Mouse (Mus musculus) liver, embryonic 16.5 days (tissue): Measurements from ENCODE around the gene Dusp27. TPM values are rescaled to one million over a fixed set of nuclear protein-coding genes. Genes with fewer than 3 reads are reported as not detected.

ENCODE experiments used
- ATAC-seq: fragments of 200-750 bp; cut with Nextera tagmentation; 2 replicates; pipeline ENCODE4 v1.8.0; 2017; ENCODE audit warnings: low read depth, mild to moderate bottlenecking, moderate number of reproducible peaks, moderate library complexity
- H3K27ac ChIP-seq: fragments of 300-500 bp; sonication (generic); 2 replicates; pipeline ENCODE4 v1.5.1; 2014; ENCODE audit warnings: mild to moderate bottlenecking, low read length
- H3K27me3 ChIP-seq: fragments of 300-500 bp; sonication (generic); 2 replicates; pipeline ENCODE4 v1.6.1; 2014; ENCODE audit warnings: low read depth, low read length, mixed read lengths; ENCODE audit not compliant: control insufficient read depth, insufficient read depth
- H3K36me3 ChIP-seq: fragments of 300-500 bp; sonication (generic); 2 replicates; pipeline ENCODE4 v1.6.1; 2014; ENCODE audit warnings: mild to moderate bottlenecking; ENCODE audit not compliant: control insufficient read depth, insufficient read depth
- H3K4me1 ChIP-seq: fragments of 300-500 bp; sonication (generic); 2 replicates; pipeline ENCODE4 v1.6.1; 2014; ENCODE audit warnings: low read depth, low read length, mixed read lengths; ENCODE audit not compliant: control insufficient read depth
- H3K4me2 ChIP-seq: fragments of 300-500 bp; sonication (generic); 2 replicates; pipeline ENCODE4 v1.6.1; 2014; ENCODE audit warnings: low read depth, low read length, mixed read lengths
- H3K4me3 ChIP-seq: fragments of 300-500 bp; sonication (generic); 2 replicates; pipeline ENCODE4 v1.5.1; 2014; ENCODE audit warnings: low read depth, mild to moderate bottlenecking, low read length
- H3K9ac ChIP-seq: fragments of 300-500 bp; sonication (generic); 2 replicates; pipeline ENCODE4 v1.6.1; 2014; ENCODE audit warnings: low read depth, low read length
- H3K9me3 ChIP-seq: fragments of 300-500 bp; sonication (generic); replicated peaks from 2 replicates; pipeline ENCODE4 v1.6.1; 2016; ENCODE audit warnings: low read length; ENCODE audit not compliant: control insufficient read depth
- WGBS: fragments of 180-500 bp; shearing (Covaris S2); extraction: QIAGEN DNeasy Blood & Tissue Kit; methylation state at CpG from one replicate; pipeline ENCODE4 v1.1.7; 2014; ENCODE audit not compliant: insufficient replicate concordance; 5-methylcytosine and 5-hydroxymethylcytosine counted together
- polyA plus RNA-seq: library from polyadenylated mRNA; unstranded; fragments of >200 nt; fragmentation: Nextera tagmentation; extraction: Ambion mirVana; gene quantifications from 2 replicates; pipeline ENCODE4 v1.2.1, GENCODE M21; 2015

Gene Dusp27
- polyA plus RNA-seq, result 0.28 and 0.52 TPM in 2 replicates

DNA sequence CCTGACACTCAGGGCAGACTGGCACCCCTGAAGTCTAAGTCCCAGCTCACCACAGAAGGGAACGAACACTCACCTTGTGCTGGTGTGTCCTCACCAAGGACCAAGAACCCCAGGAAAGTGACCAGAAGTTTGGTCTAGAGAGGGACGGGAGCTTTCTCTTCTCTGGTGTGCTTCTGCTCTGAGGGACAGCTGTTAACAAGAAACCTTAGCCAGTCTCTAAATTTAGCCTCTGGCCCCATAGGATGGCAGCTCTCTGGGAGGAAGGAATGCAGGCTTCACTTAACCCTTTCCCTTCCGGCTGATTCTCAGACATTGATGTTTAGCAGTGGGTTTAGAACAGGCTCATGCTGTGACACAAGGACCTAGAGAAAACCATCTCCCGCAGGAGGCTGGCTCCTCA, at the start of gene Dusp27:
TSS of gene Dusp27 (minus strand) at position 204 of the 400 bp plus-strand sequence.
- Histone ChIP-seq H3K9ac (no peak within 1 kb of the TSS), H3K4me1 (no peaks in the 10 kb centered on the region), H3K4me2 (no peak within 1 kb of the TSS), H3K27me3 (no peaks in the 10 kb centered on the region), H3K4me3 (no peak within 1 kb of the TSS), H3K27ac (no peak within 1 kb of the TSS), H3K9me3 (no peaks in the 10 kb centered on the region), H3K36me3 (no peaks in the 10 kb centered on the region)
- ATAC-seq, result no peak
- 48% methylated on average over 4 of the region's 4 CpGs for WGBS

DNA sequence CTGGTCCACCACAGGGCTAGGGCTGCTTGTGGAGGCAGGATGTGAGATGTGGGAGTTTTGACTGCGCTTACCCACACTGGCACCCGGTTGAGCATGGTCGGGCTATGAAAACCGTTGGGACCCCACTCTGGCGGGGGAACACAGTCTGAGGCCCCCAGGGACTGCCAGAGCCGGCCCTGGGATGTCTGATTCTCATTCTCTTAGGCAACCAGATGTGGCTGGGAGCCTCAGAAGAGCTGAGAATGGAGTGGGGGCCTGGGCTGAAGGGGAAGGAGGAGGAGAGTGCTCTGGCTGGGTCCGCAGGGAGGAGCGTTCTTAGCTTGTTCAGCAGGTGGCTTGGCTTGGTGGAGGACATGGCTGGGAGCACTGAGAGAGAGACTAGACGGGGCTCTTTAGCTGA, 45.9 kb upstream of the Dusp27 start:
- H3K36me3 ChIP-seq, result no peaks in the 10 kb centered on the region
- no peak overlapping the region for H3K27ac ChIP-seq
- no peaks in the 10 kb centered on the region for H3K4me1 ChIP-seq
- no peaks in the 10 kb centered on the region for H3K27me3 ChIP-seq
- 57% methylated on average over 9 of the region's 9 CpGs for WGBS
- H3K4me3 ChIP-seq, result no peak overlapping the region
- H3K4me2 ChIP-seq, result no peak overlapping the region
- no peak for ATAC-seq
- H3K9me3 ChIP-seq, result no peaks in the 10 kb centered on the region
- no peak overlapping the region for H3K9ac ChIP-seq

DNA sequence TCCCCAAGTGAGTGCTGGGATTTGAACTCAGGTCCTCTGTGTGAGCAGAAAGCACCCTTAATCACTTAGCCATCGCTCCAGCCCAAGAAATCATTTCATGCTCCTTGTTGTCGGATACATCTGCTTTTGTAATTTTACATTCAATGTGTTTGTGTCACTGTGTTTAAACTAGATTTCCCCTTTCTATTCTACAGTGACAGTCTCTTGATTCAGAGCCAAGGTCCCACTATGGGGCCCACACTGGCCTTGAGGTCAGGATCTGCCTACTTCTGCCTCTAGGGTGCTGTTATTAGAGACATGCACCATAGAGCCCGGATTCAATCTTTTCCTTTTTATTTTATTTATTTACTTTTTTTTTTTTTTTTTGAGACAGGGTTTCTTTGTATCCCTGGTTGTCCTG, 45.3 kb upstream of the Dusp27 start:
- ATAC-seq, result no peak
- Histone ChIP-seq H3K36me3 (no peaks in the 10 kb centered on the region), H3K9ac (no peak overlapping the region), H3K4me2 (no peak overlapping the region), H3K4me1 (no peaks in the 10 kb centered on the region), H3K27me3 (no peaks in the 10 kb centered on the region), H3K27ac (no peak overlapping the region), H3K9me3 (no peaks in the 10 kb centered on the region), H3K4me3 (no peak overlapping the region)
- 60% methylated on average over 3 of the region's 3 CpGs for WGBS

DNA sequence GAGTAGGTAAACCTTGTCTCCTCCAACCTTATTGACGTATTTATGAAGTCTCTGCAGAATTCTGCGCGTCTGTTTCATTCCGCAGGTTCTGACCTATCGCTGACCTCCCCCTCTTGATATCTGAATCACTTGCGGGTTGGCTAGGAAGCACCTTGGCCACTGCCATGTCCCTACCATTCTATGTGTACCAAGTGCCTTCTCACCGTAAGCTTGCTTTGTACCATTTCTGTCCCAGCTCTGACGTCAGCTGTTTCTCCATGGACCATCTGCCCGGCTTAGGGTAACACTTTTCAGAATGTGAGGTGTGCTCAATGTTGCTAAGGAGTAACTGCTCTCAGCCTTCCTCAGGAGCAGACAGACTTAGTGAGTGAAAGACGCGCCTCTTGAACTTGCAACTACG, 43.1 kb upstream of the Dusp27 start:
- H3K27me3 ChIP-seq, result no peaks in the 10 kb centered on the region
- H3K9me3 ChIP-seq, result no peaks in the 10 kb centered on the region
- no peak overlapping the region for H3K27ac ChIP-seq
- H3K9ac ChIP-seq, result no peak overlapping the region
- 77% methylated on average over 12 of the region's 12 CpGs for WGBS
- H3K4me2 ChIP-seq, result no peak overlapping the region
- no peak overlapping the region for H3K4me3 ChIP-seq
- ATAC-seq, result no peak
- H3K4me1 ChIP-seq, result no peaks in the 10 kb centered on the region
- H3K36me3 ChIP-seq, result no peaks in the 10 kb centered on the region

DNA sequence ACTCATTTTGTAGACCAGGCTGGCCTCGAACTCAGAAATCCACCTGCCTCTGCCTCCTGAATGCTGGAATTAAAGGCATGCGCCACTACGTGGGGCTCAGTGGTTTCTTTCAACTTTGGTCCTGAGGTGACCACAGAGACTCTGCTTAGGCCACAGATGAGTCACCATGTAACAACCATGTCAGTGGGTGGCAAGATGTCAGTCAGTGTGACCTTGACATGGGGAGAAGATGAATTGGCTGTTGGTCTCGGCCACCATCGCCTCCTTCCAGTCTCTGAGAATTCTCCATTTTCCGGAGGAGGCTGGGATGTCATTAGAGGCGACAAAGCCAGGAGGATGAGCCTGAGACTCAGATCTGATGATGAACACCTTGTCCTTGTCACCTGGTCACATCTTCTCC, 42.0 kb upstream of the Dusp27 start:
- Histone ChIP-seq H3K27ac (no peak overlapping the region), H3K4me2 (no peak overlapping the region), H3K36me3 (no peaks in the 10 kb centered on the region), H3K4me1 (no peaks in the 10 kb centered on the region), H3K4me3 (no peak overlapping the region), H3K27me3 (no peaks in the 10 kb centered on the region), H3K9ac (no peak overlapping the region), H3K9me3 (no peaks in the 10 kb centered on the region)
- no peak for ATAC-seq
- WGBS, result 69% methylated on average over 7 of the region's 7 CpGs

DNA sequence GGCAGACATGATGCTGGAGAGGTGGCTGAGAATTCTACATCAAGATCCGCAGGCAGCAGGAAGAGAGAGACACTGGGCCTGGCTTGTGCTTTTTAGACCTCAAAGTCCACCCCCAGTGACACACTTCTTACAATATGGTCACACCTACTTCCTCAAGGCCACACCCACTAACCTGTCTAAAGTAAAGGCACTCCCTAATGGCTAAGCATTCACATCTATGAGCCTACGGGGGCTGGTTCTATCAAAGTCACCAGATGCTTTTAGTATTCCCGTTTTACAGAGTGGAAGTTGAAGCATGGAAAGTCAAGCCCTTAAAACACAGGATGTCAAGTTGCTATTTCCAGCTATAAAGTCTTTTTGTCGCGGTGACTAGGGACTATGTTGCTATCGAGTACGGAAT, 40.3 kb upstream of the Dusp27 start:
- Histone ChIP-seq H3K36me3 (no peaks in the 10 kb centered on the region), H3K4me1 (no peaks in the 10 kb centered on the region), H3K27ac (no peak overlapping the region), H3K4me3 (no peak overlapping the region), H3K27me3 (no peaks in the 10 kb centered on the region), H3K9me3 (no peaks in the 10 kb centered on the region), H3K9ac (no peak overlapping the region), H3K4me2 (no peak overlapping the region)
- ATAC-seq, result no peak
- 69% methylated on average over 7 of the region's 7 CpGs for WGBS

DNA sequence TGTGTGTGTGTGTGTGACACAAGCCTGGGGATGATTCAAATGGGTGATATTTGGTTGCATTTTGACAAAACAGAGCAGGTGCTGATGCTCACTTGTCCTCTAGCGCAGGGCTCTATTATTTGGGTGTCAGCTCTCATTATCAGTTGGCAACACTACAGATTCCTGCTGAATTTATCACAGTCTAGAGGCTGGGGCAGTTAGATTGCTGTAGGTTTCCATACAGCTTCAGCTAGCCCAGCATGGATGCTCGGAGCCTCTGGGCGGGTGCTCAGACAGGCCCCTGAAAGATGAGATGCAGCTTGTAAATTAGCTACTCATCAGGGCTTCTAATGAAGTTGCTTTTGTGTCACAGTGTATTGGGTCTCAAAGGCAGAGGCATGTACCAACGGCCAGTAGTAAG, 39.7 kb upstream of the Dusp27 start:
- no peaks in the 10 kb centered on the region for H3K27me3 ChIP-seq
- H3K36me3 ChIP-seq, result no peaks in the 10 kb centered on the region
- no peak overlapping the region for H3K27ac ChIP-seq
- no peak overlapping the region for H3K4me2 ChIP-seq
- 48% methylated on average over 4 of the region's 4 CpGs for WGBS
- H3K9me3 ChIP-seq, result no peaks in the 10 kb centered on the region
- H3K4me3 ChIP-seq, result no peak overlapping the region
- H3K9ac ChIP-seq, result no peak overlapping the region
- H3K4me1 ChIP-seq, result no peaks in the 10 kb centered on the region
- ATAC-seq, result no peak

DNA sequence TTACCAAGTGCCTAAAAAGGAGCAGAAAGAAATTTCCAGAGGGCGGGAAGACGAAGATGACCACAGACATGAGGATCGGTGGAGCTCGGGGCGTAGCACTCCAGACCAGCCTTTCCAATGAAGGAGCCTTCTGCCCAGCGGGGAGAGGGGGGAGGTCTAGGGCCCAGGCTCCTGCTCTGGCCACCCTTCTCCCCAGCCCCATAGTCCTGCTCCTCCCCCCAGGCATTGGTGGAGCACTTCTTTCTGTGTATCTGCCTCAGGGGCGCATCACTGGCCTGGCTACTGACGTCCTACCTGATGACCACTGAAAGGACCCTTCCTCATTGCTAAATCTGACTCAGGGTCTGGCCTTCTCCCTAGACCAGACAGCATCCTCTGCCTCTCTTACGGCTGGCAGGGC, 37.4 kb upstream of the Dusp27 start:
- H3K4me1 ChIP-seq, result no peaks in the 10 kb centered on the region
- H3K4me2 ChIP-seq, result no peak overlapping the region
- no peak overlapping the region for H3K27ac ChIP-seq
- no peak overlapping the region for H3K9ac ChIP-seq
- H3K9me3 ChIP-seq, result no peaks in the 10 kb centered on the region
- WGBS, result 74% methylated on average over 9 of the region's 9 CpGs
- peaks cover 3% of the 10 kb centered on the region; the same call in 1 of the 2 replicates for H3K27me3 ChIP-seq
- no peak overlapping the region for H3K4me3 ChIP-seq
- no peak for ATAC-seq
- H3K36me3 ChIP-seq, result no peaks in the 10 kb centered on the region

DNA sequence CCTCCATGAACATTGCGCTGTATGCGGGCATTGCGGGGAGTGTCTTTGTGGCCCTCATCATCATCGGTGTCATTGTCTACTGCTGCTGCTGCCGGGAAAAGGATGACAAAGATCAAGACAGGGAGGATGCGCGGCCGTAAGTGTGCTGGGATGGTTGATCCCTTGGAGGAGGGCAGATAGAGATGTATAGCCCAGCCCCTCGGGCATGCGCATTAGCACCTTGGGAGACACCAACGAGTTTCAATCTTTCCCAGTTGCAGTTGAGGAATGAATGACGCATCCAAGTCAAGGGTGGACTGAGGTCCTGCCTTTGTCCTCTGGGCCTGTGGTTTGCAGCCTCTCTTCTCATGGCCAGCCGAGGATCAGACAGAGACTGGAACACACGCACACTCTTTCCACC, 36.9 kb upstream of the Dusp27 start:
- Histone ChIP-seq H3K27ac (no peak overlapping the region), H3K4me1 (no peaks in the 10 kb centered on the region), H3K27me3 (peaks cover 7% of the 10 kb centered on the region), H3K36me3 (no peaks in the 10 kb centered on the region), H3K4me2 (no peak overlapping the region), H3K4me3 (no peak overlapping the region), H3K9me3 (no peaks in the 10 kb centered on the region), H3K9ac (no peak overlapping the region)
- no peak for ATAC-seq
- 75% methylated on average over 14 of the region's 14 CpGs for WGBS
